Mouse (Mus musculus): ENCODE data around the gene Sgk2. TPM values are rescaled to one million over a fixed set of nuclear protein-coding genes. Genes with fewer than 3 reads are reported as not detected.
"Not testable (repeated sequence)": the region's sequence is repeated elsewhere in the genome, so short reads cannot be mapped to it uniquely, and the experiment has no call there.

Gene Sgk2
- total RNA-seq, 4 experiments from 2014 or later: 1.3 to 1.9 (median 1.9) TPM

GRCm38 (mm10) chr2:163058981-163059380 lies 71.9 kb downstream of the Sgk2 start:
- not testable (repeated sequence) for DNase-seq (ENCODE audit: low spot score in 2 of 2)

- no peak for DNase-seq (ENCODE audit: low spot score in 2 of 2)
Measured at GRCm38 (mm10) chr2:163060630-163061029, 73.5 kb downstream of the Sgk2 start.

- no peak for DNase-seq (ENCODE audit: low spot score in 2 of 2)
Measured at GRCm38 (mm10) chr2:163061203-163062118, 74.3 kb downstream of the Sgk2 start.

GRCm38 (mm10) chr2:163062119-163062508 lies 75.0 kb downstream of the Sgk2 start:
- DNase-seq (ENCODE audit: low spot score in 2 of 2): no peak

Other genes with a start within 250 kb of the Sgk2 start
- gene Srsf6, start 55.8 kb upstream of the Sgk2 start, total RNA-seq (2022): 10 to 100 TPM; 76.9 to 90.1 (median 84.4) TPM
- 10 to 100 TPM; 15.2 to 18.6 (median 17.7) TPM for gene L3mbtl1, start 43.9 kb upstream of the Sgk2 start, total RNA-seq (2022)
- 10 to 100 TPM; 43.3 to 45.9 (median 44.7) TPM for gene Ift52, start 30.0 kb downstream of the Sgk2 start, total RNA-seq (2022)
- gene Mybl2, start 67.4 kb downstream of the Sgk2 start, total RNA-seq (2022): 1 to 10 TPM in 3 of 4 experiments, under 1 TPM in 1; 0.64 to 2.1 (median 1.4) TPM
- not detected for gene Gtsf1l, start 100.5 kb downstream of the Sgk2 start, total RNA-seq (2022)
- gene Tox2, start 215.8 kb downstream of the Sgk2 start, total RNA-seq (2022): 10 to 100 TPM; 28.8 to 37.3 (median 34.1) TPM

Data from left cerebral cortex, adult 8-10 months (tissue).